Mouse (Mus musculus) embryo, embryonic 11 days (tissue): ENCODE measurements at regions not wholly inside any gene's neighbourhood (a gene's known extent, or its start where the extent isn't known, plus 50 kb on each side); places are given as distances from the start of the nearest gene placed in this dataset.

Source experiments
- DNase-seq: peaks from one replicate; pipeline ENCODE4 v3.0.0-alpha.2; 2015

GRCm38 (mm10) chr2:57614587-57614991, 377.2 kb downstream of the Gpd2 start:
- peak; percentile 16 for DNase-seq

- peak; percentile 37 for DNase-seq
These were observed 379.2 kb downstream of the Gpd2 start for GRCm38 (mm10) chr2:57616525-57617225.

- DNase-seq = no peak
These were observed 379.8 kb downstream of the Gpd2 start for GRCm38 (mm10) chr2:57617258-57617657.

- DNase-seq = no peak
These were observed 353.6 kb upstream of the Galnt5 start for GRCm38 (mm10) chr2:57644117-57644516.

GRCm38 (mm10) chr2:57644541-57644940, 353.1 kb upstream of the Galnt5 start:
- no peak for DNase-seq

- DNase-seq = no peak
These were observed 348.7 kb upstream of the Galnt5 start for GRCm38 (mm10) chr2:57649002-57649401.

- DNase-seq = no peak
These were observed 340.3 kb upstream of the Galnt5 start for GRCm38 (mm10) chr2:57657409-57657808.

- no peak for DNase-seq
These were observed 335.8 kb upstream of the Galnt5 start for GRCm38 (mm10) chr2:57661838-57662237.

- no peak for DNase-seq
These were observed 325.6 kb upstream of the Galnt5 start for GRCm38 (mm10) chr2:57672007-57672643.

GRCm38 (mm10) chr2:57689877-57690276, 307.8 kb upstream of the Galnt5 start:
- no peak for DNase-seq

GRCm38 (mm10) chr2:57696992-57697772, 300.5 kb upstream of the Galnt5 start:
- no peak for DNase-seq

- peak; percentile 81 for DNase-seq
These were observed 299.0 kb upstream of the Galnt5 start for GRCm38 (mm10) chr2:57698659-57699061.

GRCm38 (mm10) chr2:57699226-57699625, 298.5 kb upstream of the Galnt5 start:
- peak; percentile 39 for DNase-seq

GRCm38 (mm10) chr2:57716754-57717510, 280.8 kb upstream of the Galnt5 start:
- DNase-seq = peak; percentile 22
